Mouse (Mus musculus): ENCODE results near the gene Slco6c1. TPM values are rescaled to one million over a fixed set of nuclear protein-coding genes. Genes with fewer than 3 reads are reported as not detected.

The Slco6c1 gene
- total RNA-seq (2021): not detected
- long read RNA-seq, experiment 1: 0 reads
- long read RNA-seq, experiment 2: 0 reads

GRCm38 (mm10) chr1:97128201-97128600, at the start of gene Slco6c1:
Slco6c1 (minus strand) TSS chr1:97128301.
- DNase-seq (ENCODE audit: low spot score in 2 of 2): no peak

GRCm38 (mm10) chr1:97038982-97039381, 89.1 kb downstream of the Slco6c1 start:
- no peak for DNase-seq (ENCODE audit: low spot score in 2 of 2)

GRCm38 (mm10) chr1:97038548-97038947, 89.6 kb downstream of the Slco6c1 start:
- DNase-seq (ENCODE audit: low spot score in 2 of 2): peak in 1 of 2 experiments; percentile 43

- DNase-seq (ENCODE audit: low spot score in 2 of 2): no peak
Observed at GRCm38 (mm10) chr1:97037955-97038354, 90.1 kb downstream of the Slco6c1 start.

GRCm38 (mm10) chr1:97021388-97021787, 106.7 kb downstream of the Slco6c1 start:
- DNase-seq (ENCODE audit: low spot score in 2 of 2): no peak

GRCm38 (mm10) chr1:97019404-97019803, 108.7 kb downstream of the Slco6c1 start:
- no peak for DNase-seq (ENCODE audit: low spot score in 2 of 2)

- DNase-seq (ENCODE audit: low spot score in 2 of 2): peak; percentile 53 to 73
Observed at GRCm38 (mm10) chr1:97018978-97019377, 109.1 kb downstream of the Slco6c1 start.

Measured in layer of hippocampus, postnatal 14 days (tissue).